Mouse (Mus musculus) ES-Bruce4 (cell line): Measurements from ENCODE around the gene Mrgpre. TPM values are rescaled to one million over a fixed set of nuclear protein-coding genes. Genes with fewer than 3 reads are reported as not detected.

ENCODE experiments used
- H3K27ac ChIP-seq: 2 replicates; pipeline ENCODE4 v1.5.1; 2012; ENCODE audit warnings: low read length, inconsistent platforms; ENCODE audit not compliant: insufficient read depth
- H3K27me3 ChIP-seq: 2 replicates; pipeline ENCODE4 v1.6.1; 2012; ENCODE audit warnings: mild to moderate bottlenecking, low read length, inconsistent platforms; ENCODE audit not compliant: control insufficient read depth, poor library complexity, insufficient read depth, severe bottlenecking
- H3K36me3 ChIP-seq: 2 replicates; pipeline ENCODE4 v1.6.1; 2012; ENCODE audit warnings: inconsistent platforms, mild to moderate bottlenecking, low read length, moderate library complexity; ENCODE audit not compliant: control insufficient read depth, poor library complexity, insufficient read depth, severe bottlenecking
- H3K4me1 ChIP-seq: one replicate; pipeline ENCODE4 v1.8.1; 2011; ENCODE audit warnings: low read length; ENCODE audit not compliant: control insufficient read depth, insufficient read depth
- H3K4me3 ChIP-seq: 2 replicates; pipeline ENCODE4 v1.5.1; 2011; ENCODE audit warnings: low read depth, mild to moderate bottlenecking, low read length
- H3K9ac ChIP-seq: 2 replicates; pipeline ENCODE4 v1.6.1; 2012; ENCODE audit warnings: low read depth, mild to moderate bottlenecking, inconsistent platforms; ENCODE audit not compliant: poor library complexity, severe bottlenecking
- H3K9me3 ChIP-seq: replicated peaks from 2 replicates; pipeline ENCODE4 v1.6.1; 2012; ENCODE audit warnings: mild to moderate bottlenecking, low read length, inconsistent platforms; ENCODE audit not compliant: control insufficient read depth, poor library complexity, insufficient read depth, severe bottlenecking
- CTCF ChIP-seq: IDR thresholded peaks from one replicate; pipeline ENCODE4 v1.8.1; 2011; ENCODE audit warnings: low read depth, low read length
- EP300 ChIP-seq: IDR thresholded peaks from 2 replicates; pipeline ENCODE4 v1.6.1; 2011; ENCODE audit warnings: low read depth, low read length; ENCODE audit not compliant: insufficient read depth
- POLR2A ChIP-seq: IDR thresholded peaks from one replicate; pipeline ENCODE4 v1.8.1; 2011; ENCODE audit warnings: low read length; ENCODE audit not compliant: insufficient read depth
- polyA plus RNA-seq: library from polyadenylated mRNA; stranded (reverse); fragments of >200 nt; gene quantifications from 2 replicates; pipeline ENCODE4 v1.2.4, GENCODE M21; 2011; ENCODE audit warnings: low read depth; ENCODE audit not compliant: missing spikeins, insufficient read depth, insufficient read length

Mrgpre gene
- polyA plus RNA-seq, 1 experiment: 0.48 TPM

GRCm38 (mm10) chr7:143764876-143765530 lies 19.3 kb downstream of the Mrgpre start:
- Histone ChIP-seq H3K9ac (no peak overlapping the region), H3K4me1 (no peaks in the 10 kb centered on the region), H3K4me3 (no peak overlapping the region), H3K27ac (no peak overlapping the region), H3K36me3 (no peaks in the 10 kb centered on the region), H3K27me3 (no peaks in the 10 kb centered on the region), H3K9me3 (no peaks in the 10 kb centered on the region)
- no peak for TF ChIP-seq POLR2A
- no peak for TF ChIP-seq CTCF
- TF ChIP-seq EP300: no peak

GRCm38 (mm10) chr7:143763794-143764193 lies 20.5 kb downstream of the Mrgpre start:
- Histone ChIP-seq H3K27me3 (no peaks in the 10 kb centered on the region), H3K36me3 (no peaks in the 10 kb centered on the region), H3K4me1 (no peaks in the 10 kb centered on the region), H3K9ac (no peak overlapping the region), H3K4me3 (no peak overlapping the region), H3K27ac (no peak overlapping the region), H3K9me3 (no peaks in the 10 kb centered on the region)
- TF ChIP-seq CTCF: peak; percentile 34
- TF ChIP-seq POLR2A: no peak

GRCm38 (mm10) chr7:143758956-143759355 lies 25.3 kb downstream of the Mrgpre start:
- no peaks in the 10 kb centered on the region for H3K27me3 ChIP-seq

GRCm38 (mm10) chr7:143757696-143758095 lies 26.6 kb downstream of the Mrgpre start:
- Histone ChIP-seq H3K27me3 (no peaks in the 10 kb centered on the region), H3K4me3 (no peak overlapping the region), H3K9ac (no peak overlapping the region), H3K4me1 (no peaks in the 10 kb centered on the region), H3K36me3 (no peaks in the 10 kb centered on the region), H3K9me3 (no peaks in the 10 kb centered on the region), H3K27ac (no peak overlapping the region)
- TF ChIP-seq CTCF (no peak), POLR2A (no peak), EP300 (no peak)

More at GRCm38 (mm10) chr7:143758956-143759355, 25.3 kb downstream of the Mrgpre start:
- Histone ChIP-seq H3K4me1 (no peaks in the 10 kb centered on the region), H3K36me3 (no peaks in the 10 kb centered on the region), H3K9me3 (no peaks in the 10 kb centered on the region), H3K4me3 (no peak overlapping the region), H3K9ac (no peak overlapping the region), H3K27ac (no peak overlapping the region)
- TF ChIP-seq POLR2A (no peak), CTCF (no peak), EP300 (no peak)

GRCm38 (mm10) chr7:143757027-143757390 lies 27.3 kb downstream of the Mrgpre start:
- Histone ChIP-seq H3K4me3 (peak overlapping the region; percentile 9; the same call in 1 of the 2 replicates), H3K27me3 (no peaks in the 10 kb centered on the region), H3K9ac (no peak overlapping the region), H3K36me3 (no peaks in the 10 kb centered on the region), H3K9me3 (no peaks in the 10 kb centered on the region), H3K4me1 (no peaks in the 10 kb centered on the region), H3K27ac (no peak overlapping the region)
- TF ChIP-seq POLR2A (no peak), EP300 (no peak), CTCF (no peak)

GRCm38 (mm10) chr7:143756125-143757026 lies 27.9 kb downstream of the Mrgpre start, which contains the start of gene Osbpl5:
TSS of gene Osbpl5 (minus strand) at chr7:143756985.
- Histone ChIP-seq H3K36me3 (no peaks in the 10 kb centered on the region), H3K4me3 (peak within 1 kb of the TSS; percentile 32), H3K9me3 (no peaks in the 10 kb centered on the region), H3K4me1 (no peaks in the 10 kb centered on the region), H3K9ac (no peak within 1 kb of the TSS), H3K27ac (no peak within 1 kb of the TSS), H3K27me3 (no peaks in the 10 kb centered on the region)
- no peak for TF ChIP-seq CTCF
